ENCODE assay signal across 8 mouse cellular contexts in genomic region chr11:82388371-82389313, GRCm38 (mm10). TPM values are rescaled to one million over a fixed set of nuclear protein-coding genes. Genes with fewer than 3 reads are reported as not detected.
DNase-seq lines count a peak whose midpoint lies in the region; ATAC-seq and TF ChIP-seq lines count a peak whose summit lies in the region.

Tmem132e (plus strand) TSS chr11:82388900.

- no peak for ATAC-seq in cerebellum, adult (ENCODE audit: insufficient number of reproducible peaks, low FRiP score, low TSS enrichment)
- no peak for ATAC-seq in heart, embryonic 15.5 days (replicated peaks; ENCODE audit: insufficient number of reproducible peaks, insufficient read depth, low FRiP score, low read depth)
- no peak for ATAC-seq in limb, embryonic 12.5 days (ENCODE audit: insufficient number of reproducible peaks, insufficient read depth, low FRiP score, low TSS enrichment, low read depth)

- DNase-seq in cerebellum, adult 18-20 months = peak; percentile 23 to 54
- peak; percentile 18 for DNase-seq in thymus, postnatal 4 days
- no peak for DNase-seq in thymus, adult 2 months
- peak; percentile 70 for DNase-seq in retina, postnatal 1 day
- no peak for DNase-seq in urinary bladder, postnatal 10 days (ENCODE audit: low spot score)

- 4% methylated on average over 86 of the region's 88 CpGs for WGBS in thymus, adult 2 months
- under 1% methylated on average over 85 of the region's 88 CpGs for WGBS in heart, embryonic 15.5 days
- under 1% methylated on average over 88 of the region's 88 CpGs for WGBS in limb, embryonic 12.5 days

- H3K9me3 ChIP-seq in heart, embryonic 15.5 days (replicated peaks) = no peaks in the 10 kb centered on the region
- H3K9me3 ChIP-seq in limb, embryonic 12.5 days = no peaks in the 10 kb centered on the region

- H3K9ac ChIP-seq in heart, embryonic 15.5 days = peak within 1 kb of the TSS; percentile 39
- peak within 1 kb of the TSS; percentile 51 for H3K9ac ChIP-seq in limb, embryonic 12.5 days (replicated peaks)

- H3K4me1 ChIP-seq in thymus, adult 2 months (replicated peaks; ENCODE audit: control insufficient read depth, insufficient read depth, low read length) = no peaks in the 10 kb centered on the region
- peaks cover 33% of the 10 kb centered on the region for H3K4me1 ChIP-seq in heart, embryonic 15.5 days (replicated peaks)
- H3K4me1 ChIP-seq in limb, embryonic 12.5 days (replicated peaks) = peaks cover 29% of the 10 kb centered on the region

- no peak for TF ChIP-seq POLR2A in thymus, adult 2 months (IDR thresholded peaks at IDR 0.05; ENCODE audit: control insufficient read depth, extremely low read depth, insufficient read depth, low read length, poor library complexity)

- peak within 1 kb of the TSS; percentile 92 for H3K4me2 ChIP-seq in heart, embryonic 15.5 days
- H3K4me2 ChIP-seq in limb, embryonic 12.5 days = peak within 1 kb of the TSS; percentile 93

- TF ChIP-seq CTCF in thymus, adult 2 months (IDR thresholded peaks at IDR 0.05; ENCODE audit: borderline replicate concordance, control insufficient read depth, extremely low read depth, insufficient read depth, low read length, poor library complexity) = no peak

- peaks cover 4% of the 10 kb centered on the region; the same call in 1 of the 2 replicates for H3K27me3 ChIP-seq in thymus, adult 2 months (ENCODE audit: control insufficient read depth, insufficient read depth, low read length)
- H3K27me3 ChIP-seq in heart, embryonic 15.5 days = peaks cover 96% of the 10 kb centered on the region
- H3K27me3 ChIP-seq in limb, embryonic 12.5 days = peaks cover 100% of the 10 kb centered on the region

- H3K4me3 ChIP-seq in thymus, adult 2 months (ENCODE audit: control insufficient read depth, insufficient read depth, low read length) = no peak within 1 kb of the TSS
- peak within 1 kb of the TSS; percentile 56 for H3K4me3 ChIP-seq in heart, embryonic 15.5 days
- H3K4me3 ChIP-seq in limb, embryonic 12.5 days (replicated peaks) = peak within 1 kb of the TSS; percentile 59

- no peaks in the 10 kb centered on the region for H3K36me3 ChIP-seq in thymus, adult 2 months (ENCODE audit: control insufficient read depth, insufficient read depth, low read length)
- H3K36me3 ChIP-seq in heart, embryonic 15.5 days = no peaks in the 10 kb centered on the region
- H3K36me3 ChIP-seq in limb, embryonic 12.5 days = no peaks in the 10 kb centered on the region

- H3K27ac ChIP-seq in thymus, adult 2 months (ENCODE audit: control insufficient read depth, insufficient read depth, low read length) = no peak within 1 kb of the TSS
- no peak within 1 kb of the TSS for H3K27ac ChIP-seq in heart, embryonic 15.5 days
- no peak within 1 kb of the TSS for H3K27ac ChIP-seq in limb, embryonic 12.5 days

RNA-seq across cellular contexts. Expression of gene Tmem132e, which starts in this region (rescaled TPM):
- 0.13 and 0.48 TPM in 2 replicates for polyA plus RNA-seq in thymus, adult 2 months (2012; rRNA removed)
- polyA plus RNA-seq in heart, embryonic 15.5 days (2015; fragmentation: Nextera tagmentation; extraction: Ambion mirVana) = 0.06 and 0.22 TPM in 2 replicates
- polyA plus RNA-seq in limb, embryonic 12.5 days (2016; fragmentation: Nextera tagmentation; extraction: Ambion mirVana) = 0.70 and 0.76 TPM in 2 replicates

Comparison
In these comparisons a context has a peak if more than half of its experiments do, and no peak if none do; other contexts are left out.
1. DNase-seq: peak in cerebellum, adult 18-20 months (2 of 2), thymus, postnatal 4 days (single experiment) and retina, postnatal 1 day (single experiment); none in thymus, adult 2 months (single experiment) and urinary bladder, postnatal 10 days (single experiment).